Mouse (Mus musculus): ENCODE measurements at regions not wholly inside any gene's neighbourhood (a gene's known extent, or its start where the extent isn't known, plus 50 kb on each side); places are given as distances from the start of the nearest gene placed in this dataset.

- no peak for DNase-seq (ENCODE audit: low spot score)
- Histone ChIP-seq H3K9me3 (ENCODE audit: control insufficient read depth, low read length) (no peaks in the 10 kb centered on the region), H3K36me3 (ENCODE audit: control insufficient read depth, insufficient read depth, low read length) (no peaks in the 10 kb centered on the region), H3K4me1 (ENCODE audit: control insufficient read depth, insufficient read depth, low read length) (no peaks in the 10 kb centered on the region), H3K4me2 (ENCODE audit: low read depth, low read length) (no peak overlapping the region), H3K9ac (ENCODE audit: low read depth, low read length) (no peak overlapping the region), H3K27me3 (replicated peaks; ENCODE audit: control insufficient read depth, insufficient read depth, low read length) (no peaks in the 10 kb centered on the region), H3K4me3 (ENCODE audit: low read depth, low read length) (no peak overlapping the region), H3K27ac (replicated peaks; ENCODE audit: low read depth, low read length) (no peak overlapping the region)
- ATAC-seq (ENCODE audit: low read depth), result no peak
- WGBS, result 79% methylated on average over 6 of the region's 6 CpGs
Observed at GRCm38 (mm10) chr13:112073519-112074406, 214.5 kb upstream of the Ankrd55 start.

- Histone ChIP-seq H3K9ac (ENCODE audit: low read depth, low read length) (no peak overlapping the region), H3K36me3 (ENCODE audit: control insufficient read depth, insufficient read depth, low read length) (no peaks in the 10 kb centered on the region), H3K9me3 (ENCODE audit: control insufficient read depth, low read length) (no peaks in the 10 kb centered on the region), H3K27me3 (replicated peaks; ENCODE audit: control insufficient read depth, insufficient read depth, low read length) (no peaks in the 10 kb centered on the region), H3K4me2 (ENCODE audit: low read depth, low read length) (no peak overlapping the region), H3K27ac (replicated peaks; ENCODE audit: low read depth, low read length) (no peak overlapping the region), H3K4me1 (ENCODE audit: control insufficient read depth, insufficient read depth, low read length) (no peaks in the 10 kb centered on the region), H3K4me3 (ENCODE audit: low read depth, low read length) (no peak overlapping the region)
- ATAC-seq (ENCODE audit: low read depth), result no peak
- no peak for DNase-seq (ENCODE audit: low spot score)
- 45% methylated on average over 5 of the region's 5 CpGs for WGBS
Observed at GRCm38 (mm10) chr13:112075847-112076479, 212.3 kb upstream of the Ankrd55 start.

- WGBS, result 77% methylated on average over 5 of the region's 5 CpGs
- ATAC-seq (ENCODE audit: low read depth), result no peak
- no peak overlapping the region for H3K4me2 ChIP-seq (ENCODE audit: low read depth, low read length)
- DNase-seq (ENCODE audit: low spot score), result no peak
- no peak overlapping the region for H3K27ac ChIP-seq (replicated peaks; ENCODE audit: low read depth, low read length)
- H3K36me3 ChIP-seq (ENCODE audit: control insufficient read depth, insufficient read depth, low read length), result no peaks in the 10 kb centered on the region
- H3K27me3 ChIP-seq (replicated peaks; ENCODE audit: control insufficient read depth, insufficient read depth, low read length), result no peaks in the 10 kb centered on the region
- no peaks in the 10 kb centered on the region for H3K9me3 ChIP-seq (ENCODE audit: control insufficient read depth, low read length)
- H3K9ac ChIP-seq (ENCODE audit: low read depth, low read length), result no peak overlapping the region
- no peak overlapping the region for H3K4me3 ChIP-seq (ENCODE audit: low read depth, low read length)
- H3K4me1 ChIP-seq (ENCODE audit: control insufficient read depth, insufficient read depth, low read length), result no peaks in the 10 kb centered on the region
Observed at GRCm38 (mm10) chr13:112078088-112078487, 210.2 kb upstream of the Ankrd55 start.

- Histone ChIP-seq H3K4me3 (ENCODE audit: low read depth, low read length) (no peak overlapping the region), H3K9me3 (ENCODE audit: control insufficient read depth, low read length) (no peaks in the 10 kb centered on the region), H3K36me3 (ENCODE audit: control insufficient read depth, insufficient read depth, low read length) (no peaks in the 10 kb centered on the region), H3K27ac (replicated peaks; ENCODE audit: low read depth, low read length) (no peak overlapping the region), H3K27me3 (replicated peaks; ENCODE audit: control insufficient read depth, insufficient read depth, low read length) (no peaks in the 10 kb centered on the region), H3K4me2 (ENCODE audit: low read depth, low read length) (no peak overlapping the region), H3K9ac (ENCODE audit: low read depth, low read length) (no peak overlapping the region), H3K4me1 (ENCODE audit: control insufficient read depth, insufficient read depth, low read length) (peaks cover 9% of the 10 kb centered on the region; the same call in 1 of the 2 replicates)
- WGBS, result 86% methylated on average over 3 of the region's 3 CpGs
- no peak for DNase-seq (ENCODE audit: low spot score)
- ATAC-seq (ENCODE audit: low read depth), result no peak
Observed at GRCm38 (mm10) chr13:112081935-112082334, 206.3 kb upstream of the Ankrd55 start.

GRCm38 (mm10) chr13:112084484-112085278 is 203.6 kb upstream of the Ankrd55 start:
- H3K4me2 ChIP-seq (ENCODE audit: low read depth, low read length), result peak overlapping the region; percentile 37
- WGBS, result 32% methylated on average over 15 of the region's 15 CpGs
- no peak overlapping the region for H3K27ac ChIP-seq (replicated peaks; ENCODE audit: low read depth, low read length)
- no peaks in the 10 kb centered on the region for H3K27me3 ChIP-seq (replicated peaks; ENCODE audit: control insufficient read depth, insufficient read depth, low read length)
- H3K4me3 ChIP-seq (ENCODE audit: low read depth, low read length), result no peak overlapping the region
- peak; percentile 58 for DNase-seq (ENCODE audit: low spot score)
- ATAC-seq (ENCODE audit: low read depth), result no peak
- H3K9ac ChIP-seq (ENCODE audit: low read depth, low read length), result peak overlapping the region; percentile 41; the same call in 1 of the 2 replicates
- H3K4me1 ChIP-seq (ENCODE audit: control insufficient read depth, insufficient read depth, low read length), result peaks cover 17% of the 10 kb centered on the region
- no peaks in the 10 kb centered on the region for H3K36me3 ChIP-seq (ENCODE audit: control insufficient read depth, insufficient read depth, low read length)
- no peaks in the 10 kb centered on the region for H3K9me3 ChIP-seq (ENCODE audit: control insufficient read depth, low read length)

- Histone ChIP-seq H3K36me3 (ENCODE audit: control insufficient read depth, insufficient read depth, low read length) (no peaks in the 10 kb centered on the region), H3K4me2 (ENCODE audit: low read depth, low read length) (no peak overlapping the region), H3K4me3 (ENCODE audit: low read depth, low read length) (no peak overlapping the region), H3K4me1 (ENCODE audit: control insufficient read depth, insufficient read depth, low read length) (peaks cover 17% of the 10 kb centered on the region), H3K27me3 (replicated peaks; ENCODE audit: control insufficient read depth, insufficient read depth, low read length) (no peaks in the 10 kb centered on the region), H3K9ac (ENCODE audit: low read depth, low read length) (no peak overlapping the region), H3K9me3 (ENCODE audit: control insufficient read depth, low read length) (no peaks in the 10 kb centered on the region), H3K27ac (replicated peaks; ENCODE audit: low read depth, low read length) (peak overlapping the region; percentile 36; the same call in 1 of the 2 replicates)
- 11% methylated on average over 5 of the region's 5 CpGs for WGBS
- ATAC-seq (ENCODE audit: low read depth) (peak; percentile 50; the same call in 1 of the 2 replicates), DNase-seq (ENCODE audit: low spot score) (peak; percentile 41)
Observed at GRCm38 (mm10) chr13:112088312-112088771, 199.9 kb upstream of the Ankrd55 start.

- peaks cover 8% of the 10 kb centered on the region; the same call in 1 of the 2 replicates for H3K4me1 ChIP-seq (ENCODE audit: control insufficient read depth, insufficient read depth, low read length)
- no peak overlapping the region for H3K27ac ChIP-seq (replicated peaks; ENCODE audit: low read depth, low read length)
- H3K4me2 ChIP-seq (ENCODE audit: low read depth, low read length), result no peak overlapping the region
- no peak overlapping the region for H3K4me3 ChIP-seq (ENCODE audit: low read depth, low read length)
- DNase-seq (ENCODE audit: low spot score), result no peak
- 57% methylated on average over 8 of the region's 8 CpGs for WGBS
- H3K36me3 ChIP-seq (ENCODE audit: control insufficient read depth, insufficient read depth, low read length), result no peaks in the 10 kb centered on the region
- ATAC-seq (ENCODE audit: low read depth), result no peak
- no peaks in the 10 kb centered on the region for H3K9me3 ChIP-seq (ENCODE audit: control insufficient read depth, low read length)
- H3K9ac ChIP-seq (ENCODE audit: low read depth, low read length), result no peak overlapping the region
- no peaks in the 10 kb centered on the region for H3K27me3 ChIP-seq (replicated peaks; ENCODE audit: control insufficient read depth, insufficient read depth, low read length)
Observed at GRCm38 (mm10) chr13:112090737-112091136, 197.5 kb upstream of the Ankrd55 start.

- Histone ChIP-seq H3K27ac (replicated peaks; ENCODE audit: low read depth, low read length) (no peak overlapping the region), H3K9ac (ENCODE audit: low read depth, low read length) (no peak overlapping the region), H3K4me2 (ENCODE audit: low read depth, low read length) (no peak overlapping the region), H3K4me3 (ENCODE audit: low read depth, low read length) (no peak overlapping the region), H3K4me1 (ENCODE audit: control insufficient read depth, insufficient read depth, low read length) (0 out of 2 replicates have a peak, but pooled peaks cover 7% of the 10 kb centered on the region), H3K27me3 (replicated peaks; ENCODE audit: control insufficient read depth, insufficient read depth, low read length) (no peaks in the 10 kb centered on the region), H3K36me3 (ENCODE audit: control insufficient read depth, insufficient read depth, low read length) (no peaks in the 10 kb centered on the region), H3K9me3 (ENCODE audit: control insufficient read depth, low read length) (no peaks in the 10 kb centered on the region)
- ATAC-seq (ENCODE audit: low read depth) (no peak), DNase-seq (ENCODE audit: low spot score) (no peak)
- WGBS, result 69% methylated on average over 10 of the region's 10 CpGs
Observed at GRCm38 (mm10) chr13:112095595-112096139, 192.6 kb upstream of the Ankrd55 start.
